Mouse (Mus musculus): Measurements from ENCODE around the gene Vmn1r184.
"Not testable (repeated sequence)": the region's sequence is repeated elsewhere in the genome, so short reads cannot be mapped to it uniquely, and the experiment has no call there.

Gene Vmn1r184

DNA sequence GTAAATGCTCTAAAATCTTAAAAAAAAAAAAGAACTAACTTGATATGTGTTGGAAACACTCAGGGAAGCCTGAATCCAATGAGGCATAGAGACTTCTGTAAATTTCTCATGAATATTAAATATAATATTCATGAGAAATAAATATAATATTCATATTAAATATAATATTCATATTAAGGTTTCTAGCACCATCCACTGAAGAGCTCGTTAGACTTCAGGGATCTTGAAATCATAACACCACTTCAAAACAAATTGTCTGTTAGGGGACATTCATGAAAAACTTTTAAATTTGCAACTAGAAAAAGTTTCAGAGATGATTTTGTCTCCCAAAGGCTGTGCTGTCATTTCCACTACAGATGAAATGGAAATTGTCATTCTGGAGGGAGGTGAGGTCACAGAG lies at the start of gene Vmn1r184:
Vmn1r184 (plus strand) TSS at position 301 of the 400 bp plus-strand sequence.
- not testable (repeated sequence) for DNase-seq

DNA sequence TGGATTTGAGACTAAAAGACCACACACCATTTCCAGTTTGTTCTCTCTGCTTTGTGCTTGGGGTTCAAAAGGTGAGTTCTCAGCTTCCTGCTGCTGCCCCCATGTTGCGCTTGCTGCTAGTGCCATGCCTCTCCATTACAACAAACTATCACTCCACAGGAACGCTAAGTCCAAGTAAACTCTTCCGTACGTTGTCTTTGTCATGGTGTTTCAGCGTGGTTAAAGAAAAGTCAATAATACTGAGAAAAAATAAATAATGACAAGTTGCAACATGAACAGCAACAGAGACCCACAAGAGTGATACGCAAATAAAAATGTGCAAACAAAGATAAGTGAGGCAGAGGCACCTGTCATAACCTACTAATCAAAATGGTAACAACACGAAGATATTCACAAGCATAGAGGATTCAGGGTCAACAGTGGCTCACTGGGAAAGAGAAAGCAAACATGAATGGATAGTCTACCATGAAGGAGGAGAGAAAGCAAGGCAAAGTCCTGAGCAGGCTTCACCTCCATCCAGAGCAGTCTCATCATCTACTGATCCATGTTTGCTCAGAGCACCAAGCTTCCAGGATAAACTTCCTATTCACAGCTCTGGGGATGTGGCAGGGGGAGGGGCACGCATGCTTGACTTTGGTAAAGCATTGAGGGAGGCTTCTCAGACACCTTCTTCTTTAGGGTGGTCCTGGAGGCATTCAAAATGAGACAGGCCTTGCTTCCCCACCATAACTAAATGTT lies 43.5 kb downstream of the Vmn1r184 start:
- not testable (repeated sequence) for DNase-seq

DNA sequence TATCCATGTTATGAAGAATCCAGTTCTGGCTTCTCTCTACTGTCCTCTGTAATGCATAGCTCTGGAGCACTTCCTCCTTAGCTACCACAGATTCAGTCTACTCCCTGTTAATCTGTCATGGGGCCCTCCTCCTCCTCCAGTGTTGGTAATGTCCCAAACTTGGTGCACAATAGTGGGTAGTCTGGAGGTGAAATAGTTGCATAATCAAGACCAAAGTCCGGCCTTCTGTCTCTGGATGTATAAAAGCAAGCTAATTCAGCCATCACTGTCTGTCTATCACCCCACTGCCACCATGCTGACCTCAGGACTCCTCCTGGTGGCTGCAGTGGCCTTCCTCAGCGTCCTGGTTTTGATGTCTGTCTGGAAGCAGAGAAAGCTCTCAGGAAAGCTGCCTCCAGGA lies 46.8 kb downstream of the Vmn1r184 start, which contains the start of gene Cyp2a4:
Cyp2a4 (plus strand) TSS at position 244 of the 400 bp plus-strand sequence.
- DNase-seq, result not testable (repeated sequence)

DNA sequence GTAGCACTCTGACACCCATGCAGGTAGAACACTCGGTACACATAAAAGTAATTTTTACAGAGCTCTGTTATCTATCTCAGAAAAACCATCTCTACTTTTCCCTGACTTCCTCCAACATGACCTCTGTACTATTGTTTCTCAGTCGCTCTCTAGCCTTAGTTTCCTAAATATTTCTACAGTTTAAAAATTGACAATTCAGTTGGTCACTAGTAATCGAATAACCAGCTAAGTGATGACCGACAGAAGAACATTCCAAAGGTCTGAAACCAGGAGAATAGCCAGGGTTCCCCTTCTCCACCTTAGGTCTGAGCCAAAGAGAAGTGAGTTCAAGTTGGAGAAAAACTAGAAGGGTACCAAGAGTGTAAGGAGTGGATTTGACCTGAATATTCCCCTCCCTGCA lies 51.7 kb downstream of the Vmn1r184 start:
- not testable (repeated sequence) for DNase-seq

DNA sequence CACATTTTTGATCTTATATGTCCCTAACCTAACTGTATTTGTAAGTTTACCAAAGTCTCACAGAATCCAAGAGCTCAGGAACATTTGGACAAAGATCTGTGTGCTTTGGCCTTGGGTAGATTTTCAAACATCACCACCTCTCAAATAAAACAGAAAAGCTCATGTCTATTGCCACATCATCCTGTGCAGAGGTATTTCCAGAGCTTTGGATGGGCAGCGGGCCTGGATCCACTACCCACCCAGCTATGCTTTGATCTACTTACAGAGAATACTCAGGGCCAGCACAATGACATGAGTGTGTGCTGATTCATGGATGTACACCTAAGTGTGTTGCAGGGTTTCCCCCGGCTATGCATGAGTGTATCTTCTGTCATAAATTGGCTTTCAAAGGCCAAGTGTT lies 55.1 kb downstream of the Vmn1r184 start:
- not testable (repeated sequence) for DNase-seq

DNA sequence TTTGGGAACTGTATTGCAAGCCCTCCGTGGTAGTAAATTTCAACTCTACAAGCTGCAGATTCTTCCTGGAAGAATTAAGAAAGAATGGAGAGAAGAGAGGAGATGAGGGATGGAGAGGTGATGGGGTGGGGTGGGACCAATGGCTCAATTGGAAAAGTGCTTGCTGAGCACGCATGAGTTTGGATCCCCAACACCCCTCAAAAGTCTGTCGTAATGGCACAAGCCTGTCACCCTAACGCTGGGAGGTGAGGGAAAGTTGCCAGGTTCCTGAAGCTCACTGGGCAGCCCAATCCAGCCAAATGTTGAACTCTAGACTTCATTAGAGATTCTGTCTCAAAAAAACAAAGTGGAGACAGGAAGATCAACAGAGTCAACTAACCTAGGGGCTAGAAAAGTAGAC lies 55.7 kb downstream of the Vmn1r184 start:
- DNase-seq, result not testable (repeated sequence)

Data from thymus, postnatal 14 days (tissue).